Mouse (Mus musculus): ENCODE results near the gene Wbp2.

Gene Wbp2

DNA sequence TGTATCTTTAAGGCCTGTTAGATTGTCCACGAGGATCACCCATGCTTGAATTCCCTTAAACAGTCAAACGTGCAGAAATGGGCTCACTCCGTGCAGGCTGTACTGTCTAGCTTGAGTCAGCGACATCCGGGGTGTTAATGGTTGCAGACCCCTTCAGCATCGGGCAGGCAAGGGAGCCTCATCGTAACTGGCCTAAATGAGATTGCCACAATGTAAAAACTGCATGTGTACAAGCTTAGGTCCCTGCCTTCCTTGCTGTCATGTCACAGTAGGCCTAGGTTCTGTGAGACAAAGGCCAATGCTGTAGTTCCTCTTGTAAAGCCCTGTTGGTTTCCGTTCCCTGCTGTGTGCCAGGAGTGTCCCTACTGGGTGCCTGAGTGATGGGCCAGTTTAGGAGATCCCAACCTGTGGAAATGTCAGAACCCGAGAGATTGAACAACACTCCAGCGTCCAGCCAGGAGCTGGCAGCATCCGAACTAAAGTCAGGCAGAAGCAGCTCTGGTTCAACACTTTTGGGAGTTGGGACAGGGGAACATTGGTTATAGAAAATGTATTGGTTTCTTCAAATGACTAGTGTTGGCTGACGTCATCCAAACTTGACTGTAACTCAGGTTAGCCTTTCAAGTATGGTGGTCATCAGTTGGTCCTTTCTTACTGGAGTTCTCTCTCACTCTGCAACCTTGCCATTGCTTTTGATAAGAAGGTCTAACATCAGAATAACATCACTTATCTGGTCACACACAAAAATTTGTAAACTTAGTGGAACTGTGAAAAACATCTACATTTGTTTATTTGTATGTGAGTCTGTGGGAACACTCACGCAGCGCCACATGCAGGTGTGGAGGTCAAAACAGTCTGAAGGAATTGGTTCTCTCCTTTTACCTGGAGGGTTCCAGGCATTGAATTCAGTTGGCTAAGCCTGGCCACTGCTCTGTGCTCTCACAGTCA, 55.6 kb downstream of the Wbp2 start:
- peak; percentile 66 for DNase-seq (ENCODE audit: low read depth, low spot score)

DNA sequence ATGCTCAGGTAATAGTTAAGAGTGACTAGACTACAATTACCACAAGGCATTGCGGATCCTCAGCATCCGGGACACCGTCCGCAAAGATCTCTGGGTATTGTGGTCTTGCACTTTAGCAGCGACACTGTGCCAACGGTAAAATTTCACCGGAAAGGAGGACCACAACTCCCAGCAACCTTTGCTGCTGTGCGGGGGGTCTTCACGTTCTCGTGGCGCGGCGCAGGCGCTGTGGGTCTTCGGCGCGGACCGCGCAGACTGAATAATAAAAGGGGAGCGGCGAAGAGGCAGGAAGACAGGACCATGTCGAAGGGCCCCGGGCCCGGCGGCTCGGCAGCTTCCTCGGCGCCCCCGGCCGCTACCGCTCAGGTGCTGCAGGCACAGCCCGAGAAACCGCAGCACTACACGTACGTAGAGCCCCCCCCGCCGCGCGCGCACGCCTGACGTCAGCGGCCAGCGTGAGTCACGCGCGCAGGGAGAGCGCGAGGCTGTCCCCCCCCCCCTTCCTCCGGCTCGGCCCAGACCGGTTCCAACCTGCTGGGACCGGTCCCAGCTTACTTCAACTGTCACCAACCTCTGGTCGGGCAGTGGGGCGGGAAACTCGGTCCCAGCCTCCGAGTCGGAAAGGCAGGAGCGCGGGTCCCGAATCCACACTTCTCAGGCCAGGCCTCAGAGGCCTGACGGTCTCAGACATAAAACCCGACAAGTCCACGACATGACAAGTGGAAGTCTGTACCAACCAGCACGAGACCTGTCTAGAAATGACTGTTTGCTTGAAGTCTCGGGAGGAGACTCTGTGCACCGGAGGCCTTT, 56.5 kb downstream of the Wbp2 start, which contains the start of gene Unk:
Gene Unk, plus strand, starts transcription at position 235 of the 810 bp plus-strand sequence.
- peak; percentile 99 for DNase-seq (ENCODE audit: low read depth, low spot score)

DNA sequence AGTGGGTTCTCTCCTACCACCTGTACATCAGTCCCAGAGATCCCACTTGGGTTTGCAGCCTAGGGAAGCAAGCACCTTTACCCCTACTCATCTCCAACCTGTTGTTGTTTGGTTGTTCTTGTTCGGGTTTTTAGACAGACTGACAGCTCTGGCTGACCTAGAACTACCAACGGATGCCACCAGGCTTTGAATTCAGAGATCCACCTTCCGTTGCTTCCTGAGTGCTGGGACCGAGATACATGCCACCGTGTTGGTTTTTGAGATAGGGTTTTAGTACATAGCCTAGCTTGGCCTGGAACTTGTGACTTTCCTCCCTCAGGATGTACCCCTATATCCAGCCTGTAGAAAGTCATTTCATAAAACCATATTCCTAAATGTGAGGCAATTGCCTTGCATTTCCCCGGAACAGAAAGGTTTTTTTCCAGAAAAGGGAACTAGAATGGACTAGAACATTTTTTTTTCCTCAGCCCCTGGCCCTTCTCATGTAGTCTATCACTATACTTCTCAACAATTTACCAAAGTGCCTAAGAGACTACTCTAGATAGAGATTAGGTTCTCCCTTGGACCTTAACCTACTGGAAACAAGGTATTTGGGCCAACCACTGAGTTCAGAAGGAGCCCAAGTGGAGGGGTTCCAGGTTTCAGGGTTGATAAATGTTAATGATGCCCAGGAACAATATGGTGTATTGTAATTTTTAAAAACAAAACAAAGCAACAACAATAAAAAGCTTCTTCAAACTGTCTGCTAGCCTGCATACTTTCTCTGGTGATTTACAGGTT, 57.5 kb downstream of the Wbp2 start:
- no peak for DNase-seq (ENCODE audit: low read depth, low spot score)
